Mouse (Mus musculus): ENCODE measurements around the gene Vgll2. TPM values are rescaled to one million over a fixed set of nuclear protein-coding genes. Genes with fewer than 3 reads are reported as not detected.

Vgll2 gene
- 0.71 TPM in 1 of 2 replicates, not detected in the other for polyA plus RNA-seq (2015; fragmentation: Nextera tagmentation; extraction: Ambion mirVana)

- peak; percentile 92 for ATAC-seq
- peak within 1 kb of the TSS; percentile 99 for H3K4me2 ChIP-seq (ENCODE audit: low read length)
- H3K27me3 ChIP-seq (replicated peaks; ENCODE audit: control insufficient read depth, insufficient read depth, low read length) = peaks cover 60% of the 10 kb centered on the region
- peak within 1 kb of the TSS; percentile 64 for H3K4me3 ChIP-seq (replicated peaks; ENCODE audit: low read length)
- no peaks in the 10 kb centered on the region for H3K9me3 ChIP-seq (ENCODE audit: control insufficient read depth, low read length)
- H3K9ac ChIP-seq (replicated peaks; ENCODE audit: low read depth, low read length) = peak within 1 kb of the TSS; percentile 56
- H3K36me3 ChIP-seq (ENCODE audit: control insufficient read depth, insufficient read depth) = no peaks in the 10 kb centered on the region
- WGBS = under 1% methylated on average over 60 of the region's 60 CpGs
- no peak within 1 kb of the TSS for H3K27ac ChIP-seq (ENCODE audit: low read length)
- peaks cover 23% of the 10 kb centered on the region for H3K4me1 ChIP-seq (replicated peaks; ENCODE audit: control insufficient read depth, insufficient read depth, low read length)
Measured at GRCm38 (mm10) chr10:52022413-52023212, at the start of gene Vgll2. Vgll2 (plus strand) TSS chr10:52022502.

- no peak overlapping the region for H3K4me2 ChIP-seq (ENCODE audit: low read length)
- ATAC-seq = no peak
- WGBS = 83% methylated on average over 4 of the region's 4 CpGs
- no peaks in the 10 kb centered on the region for H3K36me3 ChIP-seq (ENCODE audit: control insufficient read depth, insufficient read depth)
- H3K9me3 ChIP-seq (ENCODE audit: control insufficient read depth, low read length) = no peaks in the 10 kb centered on the region
- no peaks in the 10 kb centered on the region for H3K4me1 ChIP-seq (replicated peaks; ENCODE audit: control insufficient read depth, insufficient read depth, low read length)
- H3K4me3 ChIP-seq (replicated peaks; ENCODE audit: low read length) = no peak overlapping the region
- no peaks in the 10 kb centered on the region for H3K27me3 ChIP-seq (replicated peaks; ENCODE audit: control insufficient read depth, insufficient read depth, low read length)
- H3K27ac ChIP-seq (ENCODE audit: low read length) = no peak overlapping the region
- no peak overlapping the region for H3K9ac ChIP-seq (replicated peaks; ENCODE audit: low read depth, low read length)
Measured at GRCm38 (mm10) chr10:51975137-51975536, 47.2 kb upstream of the Vgll2 start.

GRCm38 (mm10) chr10:51975587-51975986 is 46.7 kb upstream of the Vgll2 start:
- Histone ChIP-seq H3K27me3 (replicated peaks; ENCODE audit: control insufficient read depth, insufficient read depth, low read length) (no peaks in the 10 kb centered on the region), H3K27ac (ENCODE audit: low read length) (no peak overlapping the region), H3K4me2 (ENCODE audit: low read length) (no peak overlapping the region), H3K4me1 (replicated peaks; ENCODE audit: control insufficient read depth, insufficient read depth, low read length) (no peaks in the 10 kb centered on the region), H3K36me3 (ENCODE audit: control insufficient read depth, insufficient read depth) (no peaks in the 10 kb centered on the region), H3K4me3 (replicated peaks; ENCODE audit: low read length) (no peak overlapping the region), H3K9me3 (ENCODE audit: control insufficient read depth, low read length) (no peaks in the 10 kb centered on the region), H3K9ac (replicated peaks; ENCODE audit: low read depth, low read length) (no peak overlapping the region)
- ATAC-seq = no peak
- 88% methylated on average over 3 of the region's 3 CpGs for WGBS

- Histone ChIP-seq H3K36me3 (ENCODE audit: control insufficient read depth, insufficient read depth) (no peaks in the 10 kb centered on the region), H3K9ac (replicated peaks; ENCODE audit: low read depth, low read length) (no peak overlapping the region), H3K9me3 (ENCODE audit: control insufficient read depth, low read length) (no peaks in the 10 kb centered on the region), H3K4me1 (replicated peaks; ENCODE audit: control insufficient read depth, insufficient read depth, low read length) (no peaks in the 10 kb centered on the region), H3K4me2 (ENCODE audit: low read length) (no peak overlapping the region), H3K27ac (ENCODE audit: low read length) (no peak overlapping the region), H3K4me3 (replicated peaks; ENCODE audit: low read length) (no peak overlapping the region), H3K27me3 (replicated peaks; ENCODE audit: control insufficient read depth, insufficient read depth, low read length) (no peaks in the 10 kb centered on the region)
- 83% methylated on average over 6 of the region's 6 CpGs for WGBS
- ATAC-seq = no peak
Measured at GRCm38 (mm10) chr10:51981651-51982050, 40.7 kb upstream of the Vgll2 start.

GRCm38 (mm10) chr10:51982395-51982794 is 39.9 kb upstream of the Vgll2 start:
- Histone ChIP-seq H3K27me3 (replicated peaks; ENCODE audit: control insufficient read depth, insufficient read depth, low read length) (no peaks in the 10 kb centered on the region), H3K9me3 (ENCODE audit: control insufficient read depth, low read length) (no peaks in the 10 kb centered on the region), H3K4me2 (ENCODE audit: low read length) (no peak overlapping the region), H3K36me3 (ENCODE audit: control insufficient read depth, insufficient read depth) (no peaks in the 10 kb centered on the region), H3K27ac (ENCODE audit: low read length) (no peak overlapping the region), H3K4me1 (replicated peaks; ENCODE audit: control insufficient read depth, insufficient read depth, low read length) (no peaks in the 10 kb centered on the region), H3K9ac (replicated peaks; ENCODE audit: low read depth, low read length) (no peak overlapping the region), H3K4me3 (replicated peaks; ENCODE audit: low read length) (no peak overlapping the region)
- no peak for ATAC-seq
- 89% methylated on average over 6 of the region's 6 CpGs for WGBS

GRCm38 (mm10) chr10:52018471-52018870 is 3.8 kb upstream of the Vgll2 start:
- no peak overlapping the region for H3K4me3 ChIP-seq (replicated peaks; ENCODE audit: low read length)
- WGBS = 41% methylated on average over 1 of the region's 1 CpGs
- no peaks in the 10 kb centered on the region for H3K9me3 ChIP-seq (ENCODE audit: control insufficient read depth, low read length)
- ATAC-seq = no peak
- H3K36me3 ChIP-seq (ENCODE audit: control insufficient read depth, insufficient read depth) = no peaks in the 10 kb centered on the region
- H3K4me1 ChIP-seq (replicated peaks; ENCODE audit: control insufficient read depth, insufficient read depth, low read length) = peaks cover 18% of the 10 kb centered on the region
- H3K4me2 ChIP-seq (ENCODE audit: low read length) = no peak overlapping the region
- no peak overlapping the region for H3K9ac ChIP-seq (replicated peaks; ENCODE audit: low read depth, low read length)
- H3K27me3 ChIP-seq (replicated peaks; ENCODE audit: control insufficient read depth, insufficient read depth, low read length) = peaks cover 27% of the 10 kb centered on the region
- H3K27ac ChIP-seq (ENCODE audit: low read length) = no peak overlapping the region

DNA sequence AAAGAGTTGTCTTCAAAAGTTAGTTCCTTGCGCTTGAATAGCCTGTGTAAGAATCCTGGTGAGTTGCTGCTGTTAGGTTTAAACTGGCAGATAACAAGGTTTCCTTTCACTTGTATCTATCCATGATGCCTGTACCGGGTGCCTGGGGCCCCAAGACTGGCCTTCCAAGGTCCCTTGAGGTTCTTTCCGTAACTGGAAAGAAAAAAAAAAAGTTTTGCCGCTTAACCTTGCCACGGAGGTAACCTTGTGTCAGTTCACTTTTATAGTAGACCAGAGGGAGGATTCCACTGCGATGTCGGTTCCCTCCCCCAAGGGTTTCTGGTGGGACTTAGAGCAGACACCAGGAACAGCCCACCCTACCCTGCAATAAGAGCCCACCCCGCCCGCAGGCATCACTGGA is 1.1 kb upstream of the Vgll2 start:
- Histone ChIP-seq H3K9me3 (ENCODE audit: control insufficient read depth, low read length) (no peaks in the 10 kb centered on the region), H3K9ac (replicated peaks; ENCODE audit: low read depth, low read length) (no peak overlapping the region), H3K27me3 (replicated peaks; ENCODE audit: control insufficient read depth, insufficient read depth, low read length) (peaks cover 53% of the 10 kb centered on the region), H3K36me3 (ENCODE audit: control insufficient read depth, insufficient read depth) (no peaks in the 10 kb centered on the region), H3K4me2 (ENCODE audit: low read length) (no peak overlapping the region), H3K4me3 (replicated peaks; ENCODE audit: low read length) (no peak overlapping the region), H3K4me1 (replicated peaks; ENCODE audit: control insufficient read depth, insufficient read depth, low read length) (peaks cover 18% of the 10 kb centered on the region), H3K27ac (ENCODE audit: low read length) (no peak overlapping the region)
- 2% methylated on average over 9 of the region's 9 CpGs for WGBS
- no peak for ATAC-seq

GRCm38 (mm10) chr10:52021736-52022394 is 437 bp upstream of the Vgll2 start:
- Histone ChIP-seq H3K4me2 (ENCODE audit: low read length) (peak overlapping the region; percentile 99), H3K9me3 (ENCODE audit: control insufficient read depth, low read length) (no peaks in the 10 kb centered on the region), H3K27ac (ENCODE audit: low read length) (no peak overlapping the region), H3K36me3 (ENCODE audit: control insufficient read depth, insufficient read depth) (no peaks in the 10 kb centered on the region), H3K4me1 (replicated peaks; ENCODE audit: control insufficient read depth, insufficient read depth, low read length) (peaks cover 18% of the 10 kb centered on the region), H3K4me3 (replicated peaks; ENCODE audit: low read length) (peak overlapping the region; percentile 64), H3K9ac (replicated peaks; ENCODE audit: low read depth, low read length) (no peak overlapping the region), H3K27me3 (replicated peaks; ENCODE audit: control insufficient read depth, insufficient read depth, low read length) (peaks cover 57% of the 10 kb centered on the region)
- WGBS = under 1% methylated on average over 14 of the region's 15 CpGs
- ATAC-seq = peak; percentile 67

GRCm38 (mm10) chr10:52023213-52024052 is 1.1 kb downstream of the Vgll2 start:
- H3K4me3 ChIP-seq (replicated peaks; ENCODE audit: low read length) = peak overlapping the region; percentile 64
- no peaks in the 10 kb centered on the region for H3K36me3 ChIP-seq (ENCODE audit: control insufficient read depth, insufficient read depth)
- peaks cover 66% of the 10 kb centered on the region for H3K27me3 ChIP-seq (replicated peaks; ENCODE audit: control insufficient read depth, insufficient read depth, low read length)
- WGBS = 4% methylated on average over 17 of the region's 17 CpGs
- peaks cover 27% of the 10 kb centered on the region for H3K4me1 ChIP-seq (replicated peaks; ENCODE audit: control insufficient read depth, insufficient read depth, low read length)
- H3K4me2 ChIP-seq (ENCODE audit: low read length) = peak overlapping the region; percentile 99
- H3K9me3 ChIP-seq (ENCODE audit: control insufficient read depth, low read length) = no peaks in the 10 kb centered on the region
- no peak overlapping the region for H3K9ac ChIP-seq (replicated peaks; ENCODE audit: low read depth, low read length)
- ATAC-seq = no peak
- no peak overlapping the region for H3K27ac ChIP-seq (ENCODE audit: low read length)
